Mouse (Mus musculus) MEL (cell line): ENCODE results near the gene Hmgn1. TPM values are rescaled to one million over a fixed set of nuclear protein-coding genes. Genes with fewer than 3 reads are reported as not detected.
A peak's percentile ranks its signal among the peaks of the same experiment; 100 is the strongest.

ENCODE experiments used
- DNase-seq: peaks from one replicate; pipeline ENCODE4 v3.0.0; 2011; ENCODE audit warnings: low read depth, low spot score
- H3K27ac ChIP-seq: 2 replicates; pipeline ENCODE4 v1.5.1; 2012; ENCODE audit warnings: low read depth, mild to moderate bottlenecking, control low read depth, low read length, moderate library complexity; ENCODE audit not compliant: control insufficient read depth
- H3K27me3 ChIP-seq, 2 experiments: fragments of 150-350 bp in 1 of 2; sonication (generic) in 1 of 2; 2 replicates each; pipeline ENCODE4 v1.6.1; 2012; ENCODE audit warnings: low read length in 2 of 2, mild to moderate bottlenecking in 2 of 2, improper control_type of control experiment in 1 of 2, moderate library complexity in 1 of 2; ENCODE audit not compliant: insufficient read depth in 2 of 2, control insufficient read depth in 1 of 2
- H3K36me3 ChIP-seq, 2 experiments: 2 replicates each; pipeline ENCODE4 v1.6.1; 2012 to 2014; ENCODE audit warnings: low read length in 2 of 2, improper control_type of control experiment in 1 of 2, inconsistent platforms in 1 of 2, mild to moderate bottlenecking in 1 of 2; ENCODE audit not compliant: insufficient read depth in 2 of 2, control insufficient read depth in 1 of 2
- H3K4me1 ChIP-seq, 2 experiments: fragments of 150-350 bp in 1 of 2; sonication (generic) in 1 of 2; 2 replicates each; pipeline ENCODE4 v1.6.1; 2012; ENCODE audit warnings: low read length in 2 of 2, improper control_type of control experiment in 1 of 2, mild to moderate bottlenecking in 1 of 2; ENCODE audit not compliant: insufficient read depth in 2 of 2, control insufficient read depth in 1 of 2
- H3K4me3 ChIP-seq, 2 experiments: fragments of 150-350 bp in 1 of 2; sonication (generic) in 1 of 2; 2 replicates each; pipeline ENCODE4 v1.5.1; 2012; ENCODE audit warnings: low read depth in 2 of 2, low read length in 2 of 2, mild to moderate bottlenecking in 2 of 2, moderate library complexity in 2 of 2, control low read depth in 1 of 2, improper control_type of control experiment in 1 of 2; ENCODE audit not compliant: control insufficient read depth in 1 of 2, insufficient read depth in 1 of 2
- H3K79me2 ChIP-seq: 2 replicates; pipeline ENCODE4 v1.6.1; 2012; ENCODE audit warnings: mild to moderate bottlenecking, low read length, moderate library complexity; ENCODE audit not compliant: control insufficient read depth, poor library complexity, insufficient read depth
- H3K9ac ChIP-seq: 2 replicates; pipeline ENCODE4 v1.6.1; 2012; ENCODE audit warnings: low read depth, mild to moderate bottlenecking, control low read depth, low read length, moderate library complexity; ENCODE audit not compliant: control insufficient read depth, poor library complexity, severe bottlenecking
- H3K9me3 ChIP-seq: fragments of 150-350 bp; sonication (generic); replicated peaks from 2 replicates; pipeline ENCODE4 v1.6.1; 2012; ENCODE audit warnings: mild to moderate bottlenecking, low read length, improper control_type of control experiment, moderate library complexity; ENCODE audit not compliant: insufficient read depth
- BHLHE40 ChIP-seq: IDR thresholded peaks from 2 replicates; pipeline ENCODE4 v1.6.1; 2012; ENCODE audit warnings: low read depth, mild to moderate bottlenecking, inconsistent platforms, low read length, improper control_type of control experiment, borderline replicate concordance
- CHD1 ChIP-seq: IDR thresholded peaks from 2 replicates; pipeline ENCODE4 v1.6.1; 2012; ENCODE audit warnings: low read depth, mild to moderate bottlenecking, inconsistent platforms, low read length, improper control_type of control experiment
- ELF1 ChIP-seq: IDR thresholded peaks from 2 replicates; pipeline ENCODE4 v1.6.1; 2014; ENCODE audit warnings: low read depth, mild to moderate bottlenecking, inconsistent platforms, low read length, improper control_type of control experiment, moderate library complexity
- GATA1 ChIP-seq: IDR thresholded peaks from 2 replicates; pipeline ENCODE4 v1.6.1; 2011; ENCODE audit warnings: low read depth, low read length, improper control_type of control experiment
- KAT2A ChIP-seq: conservative IDR thresholded peaks from 2 replicates; pipeline ENCODE4 v1.6.1; 2012; ENCODE audit warnings: low read depth, low read length, improper control_type of control experiment, inconsistent platforms
- MAX ChIP-seq: IDR thresholded peaks from 2 replicates; pipeline ENCODE4 v1.6.1; 2011; ENCODE audit warnings: low read length, improper control_type of control experiment
- MEF2A ChIP-seq: IDR thresholded peaks from 2 replicates; pipeline ENCODE4 v1.6.1; 2014; ENCODE audit warnings: low read depth, mild to moderate bottlenecking, inconsistent platforms, low read length, improper control_type of control experiment; ENCODE audit not compliant: poor library complexity, insufficient replicate concordance, severe bottlenecking; ENCODE audit errors: extremely low read depth
- NRF1 ChIP-seq: IDR thresholded peaks from 2 replicates; pipeline ENCODE4 v1.6.1; 2014; ENCODE audit warnings: low read depth, mild to moderate bottlenecking, inconsistent platforms, low read length, improper control_type of control experiment, moderate library complexity; ENCODE audit not compliant: poor library complexity, insufficient read depth, severe bottlenecking
- RAD21 ChIP-seq: IDR thresholded peaks from 2 replicates; pipeline ENCODE4 v1.6.1; 2011; ENCODE audit warnings: mild to moderate bottlenecking, low read depth, low read length, improper control_type of control experiment
- SMC3 ChIP-seq: IDR thresholded peaks from 2 replicates; pipeline ENCODE4 v1.6.1; 2011; ENCODE audit warnings: low read depth, low read length, improper control_type of control experiment
- USF1 ChIP-seq: IDR thresholded peaks from 2 replicates; pipeline ENCODE4 v1.6.1; 2014; ENCODE audit warnings: low read depth, mild to moderate bottlenecking, inconsistent platforms, low read length, improper control_type of control experiment, moderate library complexity
- USF2 ChIP-seq, 2 experiments: IDR thresholded peaks; 2 replicates each; pipeline ENCODE4 v1.6.1; 2011 to 2012; ENCODE audit warnings: improper control_type of control experiment in 2 of 2, low read length in 2 of 2, borderline replicate concordance in 1 of 2, inconsistent platforms in 1 of 2, low read depth in 1 of 2, mild to moderate bottlenecking in 1 of 2; ENCODE audit not compliant: insufficient read depth in 1 of 2
- ZC3H11A ChIP-seq: IDR thresholded peaks from 2 replicates; pipeline ENCODE4 v1.6.1; 2012; ENCODE audit warnings: low read depth, mild to moderate bottlenecking, inconsistent platforms, low read length, improper control_type of control experiment
- polyA plus RNA-seq, 2 experiments: library from polyadenylated mRNA; stranded (reverse) in 1 of 2; unstranded in 1 of 2; fragments of >175 nt in 1 of 2; fragments of >200 nt in 1 of 2; gene quantifications; 2 replicates each; pipeline versions ENCODE4 v1.2.1 to v1.2.4; 2012; ENCODE audit warnings: low replicate concordance in 2 of 2, low read depth in 1 of 2; ENCODE audit not compliant: insufficient read length in 2 of 2, insufficient read depth in 1 of 2, missing spikeins in 1 of 2
- total RNA-seq: library from RNA; depleted of rRNA; stranded (reverse); fragments of 300-350 nt; gene quantifications from 2 replicates; pipeline ENCODE4 v1.2.3, GENCODE M21; 2012; rRNA removed

Gene Hmgn1
- total and polyA plus RNA-seq, 3 experiments, result 185 to 778 (median 246) TPM

DNA sequence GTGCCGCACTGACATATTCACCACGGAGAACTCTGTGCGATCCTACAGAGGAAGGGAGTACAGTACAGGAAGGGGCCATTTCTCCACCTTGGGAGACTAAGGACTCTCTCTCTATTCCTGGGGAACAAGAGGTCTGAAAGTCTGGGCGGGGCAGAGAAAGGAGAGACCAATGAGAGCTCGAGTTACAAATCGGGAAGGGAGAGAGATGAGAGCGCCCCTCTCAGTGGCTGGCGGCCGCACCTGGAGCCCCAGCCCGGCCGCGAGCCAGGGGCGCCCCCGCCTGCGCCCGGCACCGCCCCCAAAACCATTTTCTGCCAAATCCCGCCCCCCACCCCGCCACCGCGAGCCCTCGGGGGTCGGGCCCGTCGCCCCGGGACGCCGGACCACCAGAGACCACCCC lies 46.2 kb downstream of the Hmgn1 start (continued):
- TF ChIP-seq MEF2A (no peak), NRF1 (peak; percentile 24; the same call in 1 of the 2 replicates), USF1 (0 out of 2 replicates have a peak, but pooled peaks have one; percentile 17), KAT2A (no peak), ELF1 (0 out of 2 replicates have a peak, but pooled peaks have one; percentile 4), MAX (no peak), BHLHE40 (no peak), CHD1 (no peak)
- TF ChIP-seq, all 39 proteins: peak for 7

GRCm38 (mm10) chr16:96080524-96080923 lies 47.0 kb downstream of the Hmgn1 start:
- H3K36me3 ChIP-seq, result peaks cover 0 to 2% of the 10 kb centered on the region in 2 experiments; a peak in 1 of 4 replicates
- peaks cover 15% of the 10 kb centered on the region for H3K79me2 ChIP-seq
- no peaks in the 10 kb centered on the region for H3K27me3 ChIP-seq
- H3K9ac ChIP-seq, result no peak overlapping the region
- H3K27ac ChIP-seq, result no peak overlapping the region
- DNase-seq, result no peak
- H3K9me3 ChIP-seq, result no peaks in the 10 kb centered on the region
- TF ChIP-seq RAD21 (no peak), GATA1 (no peak), BHLHE40 (no peak), USF2 (IDR thresholded peaks at IDR 0.05; ENCODE audit: borderline replicate concordance in 1 of 2, insufficient read depth in 1 of 2, low read depth in 1 of 2, low read length in 2 of 2) (no peak), SMC3 (no peak), ZC3H11A (no peak), MAX (no peak)
- H3K4me3 ChIP-seq, result no peak overlapping the region
- peaks cover 0 to 12% of the 10 kb centered on the region in 2 experiments; a peak in 1 of 4 replicates for H3K4me1 ChIP-seq

Other genes with a start within 250 kb of the Hmgn1 start
- 112 and 115 TPM in 2 replicates for gene Psmg1, start 136.8 kb downstream of the Hmgn1 start, total RNA-seq
- 100 to 1,000 TPM in 1 of 2 experiments, not detected in 1; 169 TPM for gene Psmg1, start 136.8 kb downstream of the Hmgn1 start, polyA plus RNA-seq
- 33.7 and 41.0 TPM in 2 replicates for gene Brwd1, start 45.2 kb downstream of the Hmgn1 start, total RNA-seq
- gene Brwd1, start 45.2 kb downstream of the Hmgn1 start, polyA plus RNA-seq, result 10 to 100 TPM; 27.1 to 77.1 TPM
- gene Wrb, start 17.7 kb upstream of the Hmgn1 start, total RNA-seq, result 36.7 and 50.2 TPM in 2 replicates
- 10 to 100 TPM in 1 of 2 experiments, not detected in 1; 41.6 TPM for gene Wrb, start 17.7 kb upstream of the Hmgn1 start, polyA plus RNA-seq
- 0.07 and 0.12 TPM in 2 replicates for gene Lca5l, start 64.5 kb upstream of the Hmgn1 start, total RNA-seq
- gene Lca5l, start 64.5 kb upstream of the Hmgn1 start, polyA plus RNA-seq, result under 1 TPM in 1 of 2 experiments, not detected in 1; 0.24 TPM
- 0.52 and 2.0 TPM in 2 replicates for gene Sh3bgr, start 72.7 kb upstream of the Hmgn1 start, total RNA-seq
- gene Sh3bgr, start 72.7 kb upstream of the Hmgn1 start, polyA plus RNA-seq, result 1 to 10 TPM in 1 of 2 experiments, not detected in 1; 1.1 TPM
- gene B3galt5, start 108.1 kb upstream of the Hmgn1 start, total RNA-seq, result not detected in 2 replicates
- gene B3galt5, start 108.1 kb upstream of the Hmgn1 start, polyA plus RNA-seq, result not detected